ENCODE assay signal across 8 mouse cellular contexts in the genomic region with DNA sequence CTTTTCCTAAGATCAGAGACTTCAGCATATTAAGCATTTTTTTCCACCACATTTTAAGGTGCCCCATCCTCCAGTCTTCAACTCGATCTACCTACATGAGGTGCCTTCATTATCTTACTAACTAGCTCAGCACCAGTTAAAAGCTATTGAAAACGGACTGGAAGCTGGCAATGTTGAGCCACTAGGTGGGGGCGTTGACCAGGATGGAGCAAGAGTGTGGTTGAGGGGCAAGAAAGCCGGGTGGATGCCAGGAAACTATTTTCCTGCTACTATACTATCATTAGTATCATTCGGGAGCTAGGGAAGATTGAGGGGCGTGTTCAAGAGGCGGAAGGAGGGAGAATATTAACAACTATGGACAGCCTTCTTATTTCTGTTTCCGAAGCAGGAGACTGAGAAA. TPM values are rescaled to one million over a fixed set of nuclear protein-coding genes. Genes with fewer than 3 reads are reported as not detected.
A peak's percentile ranks its signal among the peaks of the same experiment; 100 is the strongest.
DNase-seq lines count a peak whose midpoint lies in the region; ATAC-seq and TF ChIP-seq lines count a peak whose summit lies in the region.

No protein-coding gene starts in this region.

- H3K27ac ChIP-seq in lung, embryonic 14.5 days (ENCODE audit: low read depth): no peak overlapping the region

- ATAC-seq in lung, embryonic 14.5 days (ENCODE audit: insufficient read depth): no peak
- ATAC-seq in common myeloid progenitor, adult 5-6 weeks (replicated peaks; ENCODE audit: low read depth, poor library complexity, severe bottlenecking): peak; percentile 40
- peak; percentile 37 to 40; a peak in 2 of 4 replicates for ATAC-seq in hematopoietic stem cell, adult 5-6 weeks (replicated peaks in 1 of 2; ENCODE audit: insufficient read depth in 1 of 2, low FRiP score in 2 of 2, low TSS enrichment in 1 of 2, low read depth in 1 of 2, poor library complexity in 2 of 2, severe bottlenecking in 2 of 2)

- H3K4me3 ChIP-seq in lung, embryonic 14.5 days (ENCODE audit: low read depth, low read length): no peak overlapping the region

- intact Hi-C loops in left cerebral cortex, postnatal 4 days (cut with DNase I): loop anchor here (5.0 kb wide), 2 partner anchors 1007 to 1182 kb away; no protein-coding TSS in a partner anchor

- DNase-seq in lung, embryonic 14.5 days: peak; percentile 73
- no peak for DNase-seq in lung, postnatal 25 days (ENCODE audit: low spot score)
- DNase-seq in left cerebral cortex, postnatal 4 days: peak; percentile 60
- DNase-seq in retina, embryonic 14.5 days (ENCODE audit: low spot score): peak; percentile 76
- DNase-seq in ovary, adult 18-20 months (ENCODE audit: low spot score): no peak
- no peak for DNase-seq in layer of hippocampus, adult 18-20 months (ENCODE audit: low spot score in 2 of 2)

- peaks cover 29% of the 10 kb centered on the region for H3K27me3 ChIP-seq in lung, embryonic 14.5 days (ENCODE audit: insufficient read depth, low read length)

- H3K9me3 ChIP-seq in lung, embryonic 14.5 days (ENCODE audit: low read depth, low read length): no peaks in the 10 kb centered on the region

- H3K9ac ChIP-seq in lung, embryonic 14.5 days: no peak overlapping the region

- 6% methylated on average over 8 of the region's 8 CpGs for WGBS in lung, embryonic 14.5 days

- TF ChIP-seq CTCF in lung, embryonic 14.5 days (IDR thresholded peaks at IDR 0.05; ENCODE audit: low read depth): peak; percentile 75

- no peaks in the 10 kb centered on the region; the same call in 1 of the 2 replicates for H3K4me1 ChIP-seq in lung, embryonic 14.5 days (ENCODE audit: insufficient read depth)

- H3K36me3 ChIP-seq in lung, embryonic 14.5 days (ENCODE audit: insufficient read depth): no peaks in the 10 kb centered on the region

- peak overlapping the region; percentile 38 for H3K4me2 ChIP-seq in lung, embryonic 14.5 days

RNA-seq across cellular contexts. Expression of a gene that starts 1.5 kb away (rescaled TPM):
- polyA plus RNA-seq in lung, embryonic 14.5 days (2014; fragmentation: Nextera tagmentation; extraction: Ambion mirVana): 0.16 and 0.18 TPM in 2 replicates
- 0.23 TPM in 1 of 2 replicates, not detected in the other for total RNA-seq in common myeloid progenitor, adult 5-6 weeks (2017)
- 0.15 and 0.19 TPM in 2 replicates for total RNA-seq in hematopoietic stem cell, adult 5-6 weeks (2017)
- 10 to 100 TPM; 10.0 to 10.4 TPM for total RNA-seq in left cerebral cortex, postnatal 4 days (2021)
- total RNA-seq in layer of hippocampus, adult 18-20 months (2021): 10 to 100 TPM; 11.2 to 14.5 TPM

Comparison
In these comparisons a context has a peak if more than half of its experiments do, and no peak if none do; other contexts are left out.
1. DNase-seq: peak in lung, embryonic 14.5 days (single experiment), left cerebral cortex, postnatal 4 days (single experiment) and retina, embryonic 14.5 days (single experiment); none in lung, postnatal 25 days (single experiment), ovary, adult 18-20 months (single experiment) and layer of hippocampus, adult 18-20 months (0 of 2).